Mouse (Mus musculus) 3T3-L1 (cell line): ENCODE measurements at regions not wholly inside any gene's neighbourhood (a gene's known extent, or its start where the extent isn't known, plus 50 kb on each side); places are given as distances from the start of the nearest gene placed in this dataset.

Source experiments
- DNase-seq: peaks from one replicate; pipeline ENCODE4 v3.0.0-alpha.2; 2015; ENCODE audit warnings: low read depth, low spot score

- DNase-seq: no peak
Measured at GRCm38 (mm10) chr13:51227836-51228235, 57.0 kb downstream of the Nxnl2 start.

GRCm38 (mm10) chr13:51228862-51229770 lies 58.3 kb downstream of the Nxnl2 start:
- DNase-seq: peak; percentile 10

GRCm38 (mm10) chr13:51229862-51230261 lies 59.0 kb downstream of the Nxnl2 start:
- DNase-seq: no peak

GRCm38 (mm10) chr13:51231586-51231985 lies 60.8 kb downstream of the Nxnl2 start:
- DNase-seq: no peak

GRCm38 (mm10) chr13:51247378-51247777 lies 76.6 kb downstream of the Nxnl2 start:
- peak; percentile 17 for DNase-seq

GRCm38 (mm10) chr13:51253371-51253770 lies 82.5 kb downstream of the Nxnl2 start:
- peak; percentile 26 for DNase-seq

GRCm38 (mm10) chr13:51255688-51256087 lies 84.9 kb downstream of the Nxnl2 start:
- no peak for DNase-seq

- DNase-seq: peak; percentile 76
Measured at GRCm38 (mm10) chr13:51258752-51259721, 88.2 kb downstream of the Nxnl2 start.

- DNase-seq: no peak
Measured at GRCm38 (mm10) chr13:51261619-51262018, 90.8 kb downstream of the Nxnl2 start.

- no peak for DNase-seq
Measured at GRCm38 (mm10) chr13:51272786-51273185, 102.0 kb downstream of the Nxnl2 start.

GRCm38 (mm10) chr13:51274639-51275038 lies 103.8 kb downstream of the Nxnl2 start:
- DNase-seq: no peak

GRCm38 (mm10) chr13:51276601-51277000 lies 105.8 kb downstream of the Nxnl2 start:
- no peak for DNase-seq

- DNase-seq: no peak
Measured at GRCm38 (mm10) chr13:51277515-51277914, 106.7 kb downstream of the Nxnl2 start.

- DNase-seq: peak; percentile 48
Measured at GRCm38 (mm10) chr13:51279642-51280387, 109.0 kb downstream of the Nxnl2 start.

GRCm38 (mm10) chr13:51280388-51280753 lies 109.5 kb downstream of the Nxnl2 start:
- no peak for DNase-seq

GRCm38 (mm10) chr13:51284679-51285078 lies 113.9 kb downstream of the Nxnl2 start:
- DNase-seq: peak; percentile 43

- no peak for DNase-seq
Measured at GRCm38 (mm10) chr13:51289442-51289841, 118.6 kb downstream of the Nxnl2 start.

GRCm38 (mm10) chr13:51290021-51290424 lies 118.4 kb upstream of the S1pr3 start:
- DNase-seq: no peak

- DNase-seq: no peak
Measured at GRCm38 (mm10) chr13:51290926-51291325, 117.5 kb upstream of the S1pr3 start.

GRCm38 (mm10) chr13:51293047-51293446 lies 115.4 kb upstream of the S1pr3 start:
- DNase-seq: no peak

- peak; percentile 50 for DNase-seq
Measured at GRCm38 (mm10) chr13:51295872-51296271, 112.6 kb upstream of the S1pr3 start.
